Mouse (Mus musculus) liver, adult 2 months (tissue): ENCODE measurements around the gene Col26a1.

Source experiments
- CTCF ChIP-seq: fragments of 200-500 bp; IDR thresholded peaks from 2 replicates; pipeline ENCODE4 v1.5.1; 2011; ENCODE audit warnings: low read depth, low read length, control low read depth
- POLR2A ChIP-seq: fragments of 200-500 bp; IDR thresholded peaks from 2 replicates; pipeline ENCODE4 v1.6.1; 2011; ENCODE audit warnings: low read length, control low read depth; ENCODE audit not compliant: insufficient read depth; ENCODE audit errors: extremely low read depth

GRCm38 (mm10) chr5:136931896-136932295 lies 48.9 kb upstream of the Col26a1 start:
- TF ChIP-seq CTCF = no peak
- no peak for TF ChIP-seq POLR2A
